Mouse (Mus musculus) midbrain, embryonic 11.5 days (tissue): Measurements from ENCODE around the gene Slc25a5. TPM values are rescaled to one million over a fixed set of nuclear protein-coding genes. Genes with fewer than 3 reads are reported as not detected.

ENCODE experiments used
- ATAC-seq: fragments of 200-750 bp; cut with Nextera tagmentation; 2 replicates; pipeline ENCODE4 v1.8.0; 2017; ENCODE audit warnings: moderate TSS enrichment, moderate library complexity; ENCODE audit not compliant: low FRiP score
- DNase-seq: peaks from one replicate; pipeline ENCODE4 v3.0.0; 2015; ENCODE audit warnings: low spot score; ENCODE audit errors: missing footprints
- H3K27ac ChIP-seq: fragments of 300-500 bp; sonication (generic); 2 replicates; pipeline ENCODE4 v1.5.1; 2014; ENCODE audit warnings: low read depth, low read length
- H3K27me3 ChIP-seq: fragments of 300-500 bp; sonication (generic); 2 replicates; pipeline ENCODE4 v1.6.1; 2014; ENCODE audit warnings: mild to moderate bottlenecking, low read length, moderate library complexity, mixed read lengths; ENCODE audit not compliant: control insufficient read depth, insufficient read depth
- H3K36me3 ChIP-seq: fragments of 300-500 bp; sonication (generic); 2 replicates; pipeline ENCODE4 v1.6.1; 2014; ENCODE audit warnings: mild to moderate bottlenecking, low read length, moderate library complexity, mixed read lengths; ENCODE audit not compliant: control insufficient read depth, insufficient read depth
- H3K4me1 ChIP-seq: fragments of 300-500 bp; sonication (generic); 2 replicates; pipeline ENCODE4 v1.6.1; 2014; ENCODE audit warnings: low read length; ENCODE audit not compliant: control insufficient read depth, insufficient read depth
- H3K4me2 ChIP-seq: fragments of 300-500 bp; sonication (generic); 2 replicates; pipeline ENCODE4 v1.6.1; 2014; ENCODE audit warnings: mild to moderate bottlenecking, moderate library complexity
- H3K4me3 ChIP-seq: fragments of 300-500 bp; sonication (generic); 2 replicates; pipeline ENCODE4 v1.5.1; 2014; ENCODE audit warnings: low read depth, low read length
- H3K9ac ChIP-seq: fragments of 300-500 bp; sonication (generic); 2 replicates; pipeline ENCODE4 v1.6.1; 2014; ENCODE audit warnings: low read length
- H3K9me3 ChIP-seq: fragments of 300-500 bp; sonication (generic); 2 replicates; pipeline ENCODE4 v1.6.1; 2016; ENCODE audit warnings: low read length; ENCODE audit not compliant: control insufficient read depth
- WGBS: fragments of 180-500 bp; shearing (Covaris S2); extraction: QIAGEN DNeasy Blood & Tissue Kit; methylation state at CpG from one replicate; pipeline ENCODE4 v1.1.7; 2014; 5-methylcytosine and 5-hydroxymethylcytosine counted together
- polyA plus RNA-seq: library from polyadenylated mRNA; unstranded; fragments of >200 nt; fragmentation: Nextera tagmentation; extraction: Ambion mirVana; gene quantifications from 2 replicates; pipeline ENCODE4 v1.2.1, GENCODE M21; 2014

Slc25a5 gene
- polyA plus RNA-seq, 1 experiment from 2014 or later, result 833 TPM

- ATAC-seq (no peak), DNase-seq (no peak)
- Histone ChIP-seq H3K27ac (no peak overlapping the region), H3K4me2 (no peak overlapping the region), H3K27me3 (no peaks in the 10 kb centered on the region), H3K4me3 (no peak overlapping the region), H3K4me1 (no peaks in the 10 kb centered on the region), H3K36me3 (no peaks in the 10 kb centered on the region), H3K9ac (no peak overlapping the region), H3K9me3 (no peaks in the 10 kb centered on the region)
- 80% methylated on average over 7 of the region's 7 CpGs for WGBS
These were observed 43.9 kb downstream of the Slc25a5 start for GRCm38 (mm10) chrX:36839391-36839790.

GRCm38 (mm10) chrX:36841698-36842097 is 46.2 kb downstream of the Slc25a5 start:
- no peak for ATAC-seq
- no peak for DNase-seq
- H3K9ac ChIP-seq, result no peak overlapping the region
- H3K4me1 ChIP-seq, result no peaks in the 10 kb centered on the region
- no peaks in the 10 kb centered on the region for H3K27me3 ChIP-seq
- no peaks in the 10 kb centered on the region for H3K36me3 ChIP-seq
- no peak overlapping the region for H3K27ac ChIP-seq
- H3K4me3 ChIP-seq, result no peak overlapping the region
- no peak overlapping the region for H3K4me2 ChIP-seq
- no peaks in the 10 kb centered on the region for H3K9me3 ChIP-seq
- whole genome bisulfite sequencing, result 93% methylated on average over 6 of the region's 6 CpGs

- no peak overlapping the region for H3K9ac ChIP-seq
- DNase-seq, result no peak
- no peaks in the 10 kb centered on the region for H3K4me1 ChIP-seq
- no peaks in the 10 kb centered on the region for H3K36me3 ChIP-seq
- H3K9me3 ChIP-seq, result no peaks in the 10 kb centered on the region
- H3K27ac ChIP-seq, result no peak overlapping the region
- 77% methylated on average over 4 of the region's 4 CpGs for WGBS
- no peak overlapping the region for H3K4me3 ChIP-seq
- H3K4me2 ChIP-seq, result no peak overlapping the region
- no peaks in the 10 kb centered on the region for H3K27me3 ChIP-seq
- no peak for ATAC-seq
These were observed 48.0 kb downstream of the Slc25a5 start for GRCm38 (mm10) chrX:36843346-36843990.

- ATAC-seq, result no peak
- 75% methylated on average over 1 of the region's 1 CpGs for WGBS
- no peak overlapping the region for H3K4me2 ChIP-seq
- H3K4me1 ChIP-seq, result no peaks in the 10 kb centered on the region
- no peak overlapping the region for H3K9ac ChIP-seq
- no peak for DNase-seq
- no peaks in the 10 kb centered on the region for H3K27me3 ChIP-seq
- H3K36me3 ChIP-seq, result no peaks in the 10 kb centered on the region
- no peak overlapping the region for H3K4me3 ChIP-seq
- H3K9me3 ChIP-seq, result no peaks in the 10 kb centered on the region
- no peak overlapping the region for H3K27ac ChIP-seq
These were observed 51.7 kb downstream of the Slc25a5 start for GRCm38 (mm10) chrX:36847152-36847551.

Other genes starting within 250 kb of the Slc25a5 start
- gene Pgrmc1, start 197.4 kb upstream of the Slc25a5 start, polyA plus RNA-seq, result 443 and 490 TPM in 2 replicates
- 4.3 and 5.1 TPM in 2 replicates for gene Akap17b, start 150.3 kb upstream of the Slc25a5 start, polyA plus RNA-seq
- 0.33 and 1.0 TPM in 2 replicates for gene Slc25a43, start 52.0 kb upstream of the Slc25a5 start, polyA plus RNA-seq
- 119 and 120 TPM in 2 replicates for gene Ube2a, start 78.2 kb downstream of the Slc25a5 start, polyA plus RNA-seq
- gene C330007P06Rik, start 78.5 kb downstream of the Slc25a5 start, polyA plus RNA-seq, result 35.6 and 39.5 TPM in 2 replicates
- 7.0 and 7.3 TPM in 2 replicates for gene Nkrf, start 107.2 kb downstream of the Slc25a5 start, polyA plus RNA-seq
- 47.5 and 50.0 TPM in 2 replicates for gene Sept6, start 196.1 kb downstream of the Slc25a5 start, polyA plus RNA-seq